Mouse (Mus musculus) forebrain, embryonic 13.5 days (tissue): ENCODE measurements around the gene Fkbp11. TPM values are rescaled to one million over a fixed set of nuclear protein-coding genes. Genes with fewer than 3 reads are reported as not detected.
A peak's percentile ranks its signal among the peaks of the same experiment; 100 is the strongest.

Source experiments
- ATAC-seq: fragments of 200-750 bp; cut with Nextera tagmentation; 2 replicates; pipeline ENCODE4 v1.8.0; 2017
- H3K27ac ChIP-seq: fragments of 300-500 bp; sonication (generic); 2 replicates; pipeline ENCODE4 v1.5.1; 2015; ENCODE audit warnings: inconsistent platforms, mild to moderate bottlenecking, moderate library complexity
- H3K27me3 ChIP-seq: fragments of 300-500 bp; sonication (generic); 2 replicates; pipeline ENCODE4 v1.6.1; 2015; ENCODE audit warnings: mild to moderate bottlenecking, inconsistent platforms
- H3K36me3 ChIP-seq: fragments of 300-500 bp; sonication (generic); 2 replicates; pipeline ENCODE4 v1.6.1; 2015; ENCODE audit warnings: mild to moderate bottlenecking, inconsistent platforms; ENCODE audit not compliant: poor library complexity, severe bottlenecking
- H3K4me1 ChIP-seq: fragments of 300-500 bp; sonication (generic); 2 replicates; pipeline ENCODE4 v1.6.1; 2015; ENCODE audit warnings: inconsistent platforms
- H3K4me2 ChIP-seq: fragments of 300-500 bp; sonication (generic); 2 replicates; pipeline ENCODE4 v1.6.1; 2015; ENCODE audit warnings: inconsistent platforms, mild to moderate bottlenecking, moderate library complexity
- H3K4me3 ChIP-seq: fragments of 300-500 bp; sonication (generic); 2 replicates; pipeline ENCODE4 v1.5.1; 2015; ENCODE audit warnings: mild to moderate bottlenecking, inconsistent platforms
- H3K9ac ChIP-seq: fragments of 300-500 bp; sonication (generic); 2 replicates; pipeline ENCODE4 v1.6.1; 2015; ENCODE audit warnings: mild to moderate bottlenecking, inconsistent platforms
- H3K9me3 ChIP-seq: fragments of 300-500 bp; sonication (generic); replicated peaks from 2 replicates; pipeline ENCODE4 v1.6.1; 2016; ENCODE audit warnings: inconsistent platforms
- WGBS: fragments of 180-500 bp; shearing (Covaris S2); methylation state at CpG from one replicate; pipeline ENCODE4 v1.1.7; 2015; 5-methylcytosine and 5-hydroxymethylcytosine counted together
- polyA plus RNA-seq: library from polyadenylated mRNA; unstranded; fragments of >200 nt; fragmentation: Nextera tagmentation; extraction: Ambion mirVana; gene quantifications from 2 replicates; pipeline ENCODE4 v1.2.1, GENCODE M21; 2015

Fkbp11 gene
- polyA plus RNA-seq = 3.0 and 4.9 TPM in 2 replicates

GRCm38 (mm10) chr15:98727443-98728321 lies at the start of gene Fkbp11:
Gene Fkbp11 (minus strand): TSS chr15:98728198.
- peak within 1 kb of the TSS; percentile 63 for H3K9ac ChIP-seq
- H3K27ac ChIP-seq = no peak within 1 kb of the TSS
- no peaks in the 10 kb centered on the region for H3K9me3 ChIP-seq
- H3K4me3 ChIP-seq = peak within 1 kb of the TSS; percentile 47
- H3K4me1 ChIP-seq = peaks cover 26% of the 10 kb centered on the region
- H3K4me2 ChIP-seq = peak within 1 kb of the TSS; percentile 86
- H3K27me3 ChIP-seq = peaks cover 36% of the 10 kb centered on the region
- H3K36me3 ChIP-seq = no peaks in the 10 kb centered on the region
- under 1% methylated on average over 39 of the region's 39 CpGs for WGBS
- peak; percentile 81 for ATAC-seq

- H3K4me2 ChIP-seq = peak within 1 kb of the TSS; percentile 43
- WGBS = 0% methylated on average over 32 of the region's 33 CpGs
- H3K9me3 ChIP-seq = no peaks in the 10 kb centered on the region
- peak within 1 kb of the TSS; percentile 34; the same call in 1 of the 2 replicates for H3K9ac ChIP-seq
- no peaks in the 10 kb centered on the region for H3K36me3 ChIP-seq
- H3K4me3 ChIP-seq = peak within 1 kb of the TSS; percentile 26
- H3K27ac ChIP-seq = no peak within 1 kb of the TSS
- no peak for ATAC-seq
- peaks cover 31% of the 10 kb centered on the region for H3K4me1 ChIP-seq
- peaks cover 99% of the 10 kb centered on the region for H3K27me3 ChIP-seq
Measured at GRCm38 (mm10) chr15:98777762-98778161, 49.8 kb upstream of the Fkbp11 start, which contains the start of gene Wnt10b. Gene Wnt10b (minus strand): TSS chr15:98778150.

GRCm38 (mm10) chr15:98777005-98777616 lies 49.1 kb upstream of the Fkbp11 start:
- peaks cover 100% of the 10 kb centered on the region for H3K27me3 ChIP-seq
- H3K27ac ChIP-seq = no peak overlapping the region
- H3K4me3 ChIP-seq = peak overlapping the region; percentile 26; the same call in 1 of the 2 replicates
- peaks cover 38% of the 10 kb centered on the region for H3K4me1 ChIP-seq
- H3K9ac ChIP-seq = no peak overlapping the region
- no peak for ATAC-seq
- 1% methylated on average over 19 of the region's 19 CpGs for WGBS
- H3K9me3 ChIP-seq = no peaks in the 10 kb centered on the region
- H3K4me2 ChIP-seq = no peak overlapping the region
- H3K36me3 ChIP-seq = no peaks in the 10 kb centered on the region

- under 1% methylated on average over 61 of the region's 62 CpGs for WGBS
- H3K9ac ChIP-seq = peak overlapping the region; percentile 40; the same call in 1 of the 2 replicates
Measured at GRCm38 (mm10) chr15:98776280-98777004, 48.4 kb upstream of the Fkbp11 start.

GRCm38 (mm10) chr15:98775533-98775932 lies 47.5 kb upstream of the Fkbp11 start:
- 4% methylated on average over 5 of the region's 5 CpGs for WGBS
- Histone ChIP-seq H3K27me3 (peaks cover 100% of the 10 kb centered on the region), H3K27ac (no peak overlapping the region), H3K4me3 (no peak overlapping the region), H3K4me2 (no peak overlapping the region), H3K36me3 (no peaks in the 10 kb centered on the region), H3K9me3 (no peaks in the 10 kb centered on the region), H3K4me1 (peaks cover 40% of the 10 kb centered on the region), H3K9ac (no peak overlapping the region)
- no peak for ATAC-seq

More at GRCm38 (mm10) chr15:98776280-98777004, 48.4 kb upstream of the Fkbp11 start:
- Histone ChIP-seq H3K4me1 (peaks cover 40% of the 10 kb centered on the region), H3K36me3 (no peaks in the 10 kb centered on the region), H3K4me2 (peak overlapping the region; percentile 50), H3K9me3 (no peaks in the 10 kb centered on the region), H3K27me3 (peaks cover 100% of the 10 kb centered on the region), H3K4me3 (peak overlapping the region; percentile 26), H3K27ac (no peak overlapping the region)
- peak; percentile 51; the same call in 1 of the 2 replicates for ATAC-seq

- Histone ChIP-seq H3K9ac (no peak overlapping the region), H3K4me3 (no peak overlapping the region), H3K36me3 (no peaks in the 10 kb centered on the region), H3K4me1 (peaks cover 37% of the 10 kb centered on the region), H3K27me3 (peaks cover 100% of the 10 kb centered on the region), H3K27ac (no peak overlapping the region), H3K9me3 (no peaks in the 10 kb centered on the region), H3K4me2 (no peak overlapping the region)
- whole genome bisulfite sequencing = 2% methylated on average over 14 of the region's 15 CpGs
- ATAC-seq = no peak
Measured at GRCm38 (mm10) chr15:98774096-98774495, 46.1 kb upstream of the Fkbp11 start.

GRCm38 (mm10) chr15:98772511-98773211 lies 44.7 kb upstream of the Fkbp11 start:
- Histone ChIP-seq H3K4me3 (peak overlapping the region; percentile 19), H3K9ac (peak overlapping the region; percentile 39; the same call in 1 of the 2 replicates), H3K4me2 (peak overlapping the region; percentile 48), H3K4me1 (peaks cover 32% of the 10 kb centered on the region), H3K27me3 (peaks cover 100% of the 10 kb centered on the region), H3K27ac (no peak overlapping the region), H3K9me3 (no peaks in the 10 kb centered on the region), H3K36me3 (no peaks in the 10 kb centered on the region)
- 1% methylated on average over 36 of the region's 36 CpGs for WGBS
- ATAC-seq = no peak

GRCm38 (mm10) chr15:98771813-98772425 lies 43.9 kb upstream of the Fkbp11 start:
- Histone ChIP-seq H3K4me3 (peak overlapping the region; percentile 19; the same call in 1 of the 2 replicates), H3K27ac (no peak overlapping the region), H3K9me3 (no peaks in the 10 kb centered on the region), H3K4me2 (peak overlapping the region; percentile 48; the same call in 1 of the 2 replicates), H3K4me1 (peaks cover 26% of the 10 kb centered on the region), H3K36me3 (no peaks in the 10 kb centered on the region), H3K27me3 (peaks cover 95% of the 10 kb centered on the region), H3K9ac (no peak overlapping the region)
- no peak for ATAC-seq
- WGBS = 3% methylated on average over 12 of the region's 12 CpGs

- Histone ChIP-seq H3K27ac (no peak overlapping the region), H3K36me3 (no peaks in the 10 kb centered on the region), H3K4me2 (no peak overlapping the region), H3K9me3 (no peaks in the 10 kb centered on the region), H3K4me1 (peaks cover 18% of the 10 kb centered on the region), H3K4me3 (no peak overlapping the region), H3K27me3 (peaks cover 81% of the 10 kb centered on the region), H3K9ac (no peak overlapping the region)
- ATAC-seq = no peak
- 32% methylated on average over 5 of the region's 5 CpGs for WGBS
Measured at GRCm38 (mm10) chr15:98768259-98768658, 40.3 kb upstream of the Fkbp11 start.

- peaks cover 58% of the 10 kb centered on the region for H3K27me3 ChIP-seq
- no peak for ATAC-seq
- WGBS = 64% methylated on average over 4 of the region's 4 CpGs
Measured at GRCm38 (mm10) chr15:98765929-98766328, 37.9 kb upstream of the Fkbp11 start.

More at GRCm38 (mm10) chr15:98765929-98766328, 37.9 kb upstream of the Fkbp11 start:
- Histone ChIP-seq H3K36me3 (no peaks in the 10 kb centered on the region), H3K9me3 (no peaks in the 10 kb centered on the region), H3K4me3 (no peak overlapping the region), H3K4me2 (no peak overlapping the region), H3K9ac (no peak overlapping the region), H3K4me1 (peaks cover 19% of the 10 kb centered on the region), H3K27ac (no peak overlapping the region)
